Mouse (Mus musculus): ENCODE data around the gene Slc6a11.

GRCm38 (mm10) chr6:114143544-114143943, 12.5 kb downstream of the Slc6a11 start:
- no peak for TF ChIP-seq CTCF (IDR thresholded peaks at IDR 0.05)
- no peak for TF ChIP-seq EP300 (IDR thresholded peaks at IDR 0.05)

Data from lung, postnatal 0 days (tissue).